Mouse (Mus musculus): ENCODE data around the gene Nln.

Nln gene

DNA sequence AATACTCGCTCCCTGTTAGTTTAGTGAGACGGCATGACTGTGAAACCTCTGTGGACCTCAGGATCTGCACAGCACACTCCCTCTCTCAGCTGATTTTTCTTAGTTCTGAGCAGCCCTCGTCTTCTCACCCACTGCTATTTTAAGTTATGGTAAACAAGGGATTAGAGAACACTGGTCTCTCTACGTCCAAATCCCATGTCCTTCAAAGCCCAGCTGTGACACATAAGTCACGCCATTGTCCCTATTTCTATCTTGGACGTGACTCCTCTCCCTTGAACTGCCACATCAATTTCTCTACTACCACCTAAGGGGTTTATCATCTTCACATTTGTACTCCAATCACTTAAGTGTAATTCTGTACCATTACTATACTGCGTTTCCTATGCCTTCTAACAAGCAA, 13.5 kb downstream of the Nln start:
- no peak for DNase-seq (ENCODE audit: low spot score)

DNA sequence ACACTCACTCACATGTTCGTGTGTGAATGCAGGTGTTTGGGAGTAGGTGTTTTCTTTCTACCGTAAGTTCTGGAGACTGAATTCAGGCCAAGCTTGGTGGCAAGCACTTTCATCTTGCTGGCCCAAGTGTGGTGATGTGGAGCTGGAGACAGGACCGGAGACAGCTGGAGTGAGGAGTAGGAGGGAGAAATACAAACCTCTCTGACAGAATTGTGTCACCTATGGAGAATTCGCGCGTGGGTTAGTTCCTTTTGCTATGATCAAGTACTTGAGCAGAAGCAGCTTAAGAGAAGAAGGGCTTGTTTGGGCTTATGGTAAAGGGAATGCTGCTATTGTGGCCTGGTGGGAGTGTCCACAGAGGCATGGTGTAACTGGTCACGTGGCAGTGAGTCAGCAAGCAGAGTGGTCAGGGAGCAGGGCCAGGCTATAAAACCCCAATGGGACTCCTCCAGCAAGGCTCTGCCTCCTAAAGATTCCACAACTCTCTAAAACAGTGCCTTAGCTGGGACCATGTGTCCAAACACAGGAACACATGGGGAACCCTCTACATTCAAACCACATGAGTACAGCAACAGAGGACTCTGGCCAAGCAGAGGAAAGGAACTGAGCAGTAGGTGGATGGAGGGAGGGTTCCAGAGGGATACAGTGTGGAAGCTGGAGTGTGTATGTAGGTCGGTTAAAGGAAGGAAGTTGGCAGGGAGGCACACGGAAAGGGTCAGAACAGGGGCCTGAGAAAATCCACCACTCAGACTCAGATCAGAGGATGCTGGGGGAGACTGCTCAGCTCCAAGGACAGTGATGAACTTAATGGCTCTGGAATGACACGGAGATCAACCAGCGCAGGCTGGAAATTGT, 14.7 kb downstream of the Nln start:
- DNase-seq (ENCODE audit: low spot score): no peak

DNA sequence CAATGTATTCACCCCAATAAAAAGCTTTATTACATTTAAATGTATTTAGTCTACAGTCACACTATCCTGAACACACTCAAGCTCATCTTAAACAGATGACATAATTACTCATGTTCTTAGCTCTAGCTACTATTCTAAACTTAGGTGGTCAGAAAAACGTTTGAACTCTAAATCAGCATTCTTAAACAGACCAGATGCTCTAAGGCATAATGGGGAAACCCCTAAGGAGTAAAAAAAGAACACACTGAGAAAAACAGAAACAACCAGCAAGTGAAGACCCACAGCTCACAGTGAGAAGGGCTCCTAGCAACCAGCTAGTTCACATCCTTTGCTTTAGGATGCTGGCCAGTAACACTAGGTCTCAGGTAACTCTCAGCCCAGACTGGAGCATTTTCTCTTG, 17.7 kb downstream of the Nln start:
- no peak for DNase-seq (ENCODE audit: low spot score)

DNA sequence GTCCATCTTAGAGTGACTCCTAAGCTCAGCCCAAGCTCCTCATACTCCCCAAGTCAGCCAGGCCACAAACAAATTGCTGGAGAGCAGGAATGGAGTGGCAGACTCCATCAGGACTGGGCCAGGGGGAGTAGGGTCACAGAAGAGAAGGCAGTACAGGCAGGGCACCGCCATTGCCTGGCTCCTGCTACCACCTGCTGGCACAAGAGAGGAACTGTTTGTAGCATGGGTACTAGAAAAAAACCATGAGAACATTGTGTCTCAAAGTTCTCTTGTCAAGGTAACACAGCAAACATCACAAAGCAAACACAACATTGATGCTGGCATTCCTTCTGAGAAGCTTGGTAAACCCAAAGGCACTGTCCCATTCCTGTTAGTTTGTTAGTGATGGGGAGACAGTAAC, 20.0 kb downstream of the Nln start:
- no peak for DNase-seq (ENCODE audit: low spot score)

DNA sequence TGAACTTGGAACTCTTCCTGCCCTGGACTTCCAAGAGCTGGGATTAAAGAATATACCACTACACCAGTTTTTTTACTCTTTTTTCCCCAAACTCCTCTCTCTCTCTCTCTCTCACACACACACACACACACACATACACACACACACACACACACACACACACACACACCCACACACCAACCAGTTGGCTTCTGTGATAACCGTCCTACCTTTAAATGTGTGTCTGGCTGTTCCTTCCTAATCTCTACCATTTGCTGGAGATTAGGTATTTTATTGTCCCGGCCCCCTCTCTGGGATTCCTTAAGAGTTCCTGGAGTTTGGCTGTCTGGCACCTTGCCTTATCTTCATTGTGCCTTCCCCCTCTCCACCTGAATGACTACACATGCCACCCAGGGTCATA, 24.8 kb downstream of the Nln start:
- no peak for DNase-seq (ENCODE audit: low spot score)

DNA sequence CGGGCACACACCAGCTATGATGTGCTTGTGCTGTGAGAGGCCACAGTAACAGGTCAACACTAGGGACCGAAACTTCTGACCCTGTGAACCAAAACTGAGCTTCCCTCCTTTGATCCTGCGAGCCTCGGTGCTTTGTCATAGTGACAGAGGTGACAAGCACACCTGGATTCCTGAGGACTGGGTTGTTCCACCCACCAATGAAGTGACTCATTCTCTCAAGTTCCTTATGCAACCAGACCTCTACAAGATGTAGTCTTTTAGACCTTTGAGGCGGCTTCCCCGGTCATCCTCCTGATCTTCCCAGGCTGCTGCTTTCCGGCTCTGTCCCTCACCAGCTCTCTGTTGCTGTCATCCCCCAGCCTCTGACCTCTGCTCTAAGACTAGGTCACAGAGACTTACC, 26.9 kb downstream of the Nln start:
- no peak for DNase-seq (ENCODE audit: low spot score)

DNA sequence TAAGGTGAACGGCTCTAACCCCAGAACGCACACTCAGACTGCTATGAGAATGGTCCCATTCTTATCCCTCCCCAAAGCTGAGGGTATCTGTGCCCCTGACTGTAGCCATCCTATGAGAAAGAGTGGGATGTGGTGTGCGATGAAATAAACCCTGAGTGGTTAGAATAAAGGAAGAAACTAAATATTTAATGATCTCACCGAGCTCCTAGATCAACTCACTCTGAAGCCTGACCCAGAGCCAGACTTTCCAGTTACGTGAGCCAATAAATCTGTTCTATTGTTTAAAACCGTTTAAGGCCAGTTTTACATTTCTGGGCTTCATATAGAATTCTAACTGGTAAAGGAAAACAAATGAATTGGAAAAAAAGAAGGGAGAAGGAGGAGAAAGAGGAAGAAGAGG, 32.4 kb downstream of the Nln start:
- DNase-seq (ENCODE audit: low spot score): no peak

DNA sequence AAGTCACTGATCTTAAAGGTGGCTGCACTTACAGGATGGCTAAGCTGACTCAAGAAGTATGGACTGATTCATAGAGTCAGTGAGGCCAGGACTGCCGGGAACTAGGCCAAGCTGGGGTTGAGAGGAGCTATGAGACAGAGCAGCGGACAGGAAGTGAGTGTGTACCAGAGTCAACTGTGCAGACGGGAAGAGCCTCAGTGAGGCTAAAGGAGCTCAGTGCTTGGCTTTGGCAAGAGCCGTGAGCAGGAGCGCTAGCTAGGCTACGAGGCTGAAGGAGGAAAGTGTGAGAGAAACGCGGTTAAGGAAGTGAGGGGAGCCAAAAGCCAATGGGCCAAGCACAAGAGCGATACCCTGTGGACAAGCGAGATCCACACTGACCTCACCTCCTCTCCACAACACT, 34.7 kb downstream of the Nln start:
- no peak for DNase-seq (ENCODE audit: low spot score)

DNA sequence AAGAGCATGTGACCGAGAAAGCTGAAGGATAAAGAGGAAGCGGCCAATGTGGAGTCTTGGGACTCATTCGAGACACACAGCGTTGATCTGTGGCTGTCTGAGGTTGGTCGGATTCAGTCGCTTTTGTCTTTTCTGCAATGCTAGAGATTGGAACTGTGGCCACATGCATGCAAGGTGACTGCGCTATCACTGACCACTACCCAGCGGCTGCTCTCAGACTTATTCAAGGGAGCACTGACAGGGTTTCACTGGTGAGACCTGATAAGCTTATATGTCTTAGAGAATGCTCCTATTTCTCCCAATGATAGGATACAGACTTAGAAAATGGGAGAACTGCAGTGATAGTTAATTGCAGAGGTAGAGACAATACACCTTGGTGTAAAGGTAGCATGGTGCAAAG, 35.2 kb downstream of the Nln start:
- DNase-seq (ENCODE audit: low spot score): no peak

DNA sequence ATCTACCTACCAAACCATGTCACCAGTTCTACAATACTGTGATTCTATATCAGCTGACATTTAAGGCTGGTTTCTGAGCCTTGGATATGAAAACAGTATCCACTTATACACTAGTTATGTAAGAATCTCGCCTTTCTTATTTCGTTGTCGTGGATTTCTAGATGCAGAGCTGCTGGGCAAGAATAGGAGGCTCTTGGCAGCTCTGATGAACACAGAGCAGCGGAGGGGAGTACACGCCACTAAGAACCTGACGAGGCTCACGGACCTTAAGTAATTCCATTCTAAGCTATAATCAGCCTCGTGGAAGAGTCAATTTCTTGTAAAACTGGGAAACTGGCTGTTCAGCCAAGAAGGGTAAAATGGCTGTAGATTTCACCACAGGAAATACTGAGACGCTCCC, 37.1 kb downstream of the Nln start:
- no peak for DNase-seq (ENCODE audit: low spot score)

DNA sequence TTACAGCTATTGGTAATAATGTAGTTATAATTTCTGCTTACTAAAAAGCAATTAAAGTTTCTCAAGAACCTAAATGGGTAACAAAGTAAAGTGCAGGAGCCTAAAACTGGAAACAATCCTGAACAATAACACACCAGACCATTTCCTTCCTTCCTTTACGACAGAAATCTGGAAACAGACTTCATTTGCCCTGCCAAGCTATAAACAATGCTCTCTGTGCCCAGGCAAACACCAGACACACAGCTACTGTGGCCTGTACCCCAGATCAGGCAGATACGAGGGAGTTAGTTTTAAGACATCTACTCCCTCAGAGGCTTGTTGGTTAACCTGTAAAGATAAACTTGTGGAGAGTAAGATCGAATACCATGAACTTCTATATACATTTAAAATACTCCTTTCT, 38.7 kb downstream of the Nln start:
- DNase-seq (ENCODE audit: low spot score): no peak

DNA sequence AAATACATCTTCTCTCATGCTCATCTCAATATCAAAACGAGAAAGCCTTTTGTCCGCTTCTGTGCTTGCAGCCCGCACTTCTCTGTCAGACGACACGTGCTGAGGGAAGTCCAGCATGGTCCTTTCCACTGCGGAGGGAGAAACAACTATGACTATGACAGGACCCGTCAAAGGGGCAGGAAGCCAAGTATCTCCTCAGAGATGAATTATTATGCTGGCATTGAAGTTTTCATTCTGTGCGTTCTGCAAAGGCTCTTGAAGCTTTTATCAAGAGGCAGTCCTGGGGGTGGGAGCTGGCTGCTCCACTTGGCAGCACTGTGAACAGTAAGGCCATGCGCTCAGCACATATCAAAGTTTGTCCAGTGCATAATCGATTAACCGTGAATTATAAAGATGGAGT, 40.2 kb downstream of the Nln start:
- no peak for DNase-seq (ENCODE audit: low spot score)

DNA sequence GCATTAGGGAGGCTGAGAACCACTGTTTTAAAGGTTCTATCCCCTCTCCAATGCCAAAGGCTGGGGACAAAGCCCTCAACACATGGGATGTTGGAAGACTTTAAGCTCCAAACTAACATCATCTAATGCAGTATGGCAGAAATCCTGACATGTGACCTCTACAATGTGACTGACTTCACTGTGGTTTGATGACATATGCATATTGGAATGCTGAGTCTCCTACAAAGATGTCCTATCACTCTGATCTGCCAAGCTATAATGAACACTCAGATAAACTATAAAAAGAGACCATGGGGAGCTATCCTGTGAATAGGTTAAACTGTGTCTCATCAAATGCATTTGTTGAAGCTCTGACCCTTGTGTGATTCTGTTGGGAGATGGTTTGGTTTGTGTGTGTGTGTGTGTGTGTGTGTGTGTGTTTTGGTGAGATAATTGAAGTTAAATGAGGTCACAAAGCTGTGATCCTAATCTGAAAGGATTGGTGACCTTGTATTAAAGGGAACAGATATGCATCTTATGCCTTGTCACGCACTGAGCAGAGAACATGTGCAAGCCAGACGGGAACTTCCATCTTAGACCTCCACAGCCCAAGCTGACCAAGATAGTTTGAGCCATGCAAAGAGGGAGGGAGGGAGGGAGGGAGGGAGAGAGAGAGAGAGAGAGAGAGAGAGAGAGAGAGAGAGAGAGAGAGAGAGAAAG, 43.6 kb downstream of the Nln start:
- no peak for DNase-seq (ENCODE audit: low spot score)

DNA sequence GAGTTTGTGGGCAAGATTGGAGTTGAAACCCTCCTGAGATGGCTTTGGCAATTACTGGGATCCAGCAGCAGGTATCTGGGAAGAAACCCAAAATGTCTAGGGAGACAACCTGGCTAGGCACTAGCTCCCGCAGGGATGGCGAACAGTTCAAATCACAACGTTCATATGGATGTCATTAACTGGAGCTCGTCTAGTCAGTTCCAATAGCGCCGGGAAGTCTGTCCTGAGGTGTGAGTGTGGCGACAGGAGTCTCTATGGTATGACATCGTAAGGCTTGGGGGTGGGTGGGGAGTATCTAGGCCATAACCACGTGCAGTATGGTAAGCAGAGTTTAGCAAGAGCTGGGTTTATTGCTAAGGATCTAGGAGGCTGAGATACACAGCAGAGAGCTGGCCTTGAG, 46.4 kb downstream of the Nln start:
- no peak for DNase-seq (ENCODE audit: low spot score)

DNA sequence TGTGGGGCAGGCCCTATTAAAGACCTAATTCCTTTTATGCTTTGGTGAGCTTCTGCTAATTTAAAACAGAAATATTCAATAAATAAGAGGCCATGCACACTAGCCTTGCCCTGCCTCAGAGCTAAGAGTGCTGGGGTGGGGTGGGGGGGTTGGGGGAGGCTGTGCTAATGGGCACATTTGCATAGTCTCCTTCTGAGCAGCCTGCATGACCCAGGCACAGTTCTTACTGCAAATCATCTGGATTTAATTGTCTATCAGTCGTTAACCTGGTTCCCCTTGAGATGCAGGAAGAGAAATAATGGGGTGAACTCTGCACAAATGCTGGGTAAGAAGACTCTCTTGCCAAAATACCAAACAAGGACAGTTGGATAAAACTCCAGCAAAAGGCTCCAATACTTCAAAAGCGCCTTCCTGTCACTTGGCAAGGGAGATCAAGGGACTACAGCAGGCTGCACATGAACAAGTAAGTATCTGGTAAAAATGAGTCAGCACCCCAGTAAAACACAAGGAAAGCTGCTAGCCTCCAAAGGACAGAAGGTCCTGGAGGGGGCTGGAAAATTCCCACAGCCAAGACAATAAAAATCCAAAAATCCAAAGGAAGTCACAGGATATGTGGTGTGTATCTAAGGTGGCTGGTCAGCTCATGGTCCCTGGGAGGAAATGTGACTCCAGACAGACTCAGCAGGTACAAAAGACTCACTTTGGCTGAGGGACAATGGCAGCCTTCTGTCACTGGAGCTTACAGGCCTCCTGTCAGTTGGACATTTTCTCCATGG, 47.3 kb downstream of the Nln start:
- no peak for DNase-seq (ENCODE audit: low spot score)

DNA sequence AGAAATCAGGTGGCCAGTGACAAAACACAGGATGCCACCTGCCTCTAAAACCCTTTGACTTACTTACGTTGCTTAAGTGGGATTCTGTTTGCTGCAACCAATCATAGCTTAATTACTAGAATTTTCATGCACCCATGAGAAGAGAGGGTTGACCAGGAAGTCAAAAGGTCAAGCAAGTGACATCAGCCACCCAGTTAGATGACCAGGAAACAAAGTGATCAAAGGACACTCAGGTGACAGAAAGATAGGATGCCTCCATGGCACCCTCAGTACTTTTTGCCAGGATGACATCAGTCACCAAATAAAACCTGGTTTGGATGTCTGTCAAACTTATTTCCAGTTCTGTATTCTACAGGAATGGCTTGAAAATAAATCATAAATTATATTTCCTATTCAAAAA, 49.2 kb downstream of the Nln start:
- no peak for DNase-seq (ENCODE audit: low spot score)

DNA sequence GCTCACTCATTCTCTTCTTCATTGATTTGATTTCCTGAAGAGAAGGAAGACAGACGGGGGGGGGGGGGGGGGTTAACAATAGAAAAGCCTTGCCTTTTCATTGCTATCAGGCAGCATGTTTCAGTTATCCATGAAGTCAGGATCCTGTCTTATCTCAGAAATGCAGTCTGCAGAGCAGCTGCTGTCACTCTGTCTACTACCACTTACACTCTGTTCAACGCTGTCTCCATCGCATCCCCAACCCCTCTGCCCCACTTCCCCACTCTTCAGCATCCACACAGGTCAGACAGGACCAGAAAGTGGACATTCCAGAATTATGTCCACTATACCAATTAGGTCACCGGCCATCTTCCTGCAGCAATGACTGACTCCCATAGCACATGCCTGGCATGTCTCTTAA, 49.9 kb downstream of the Nln start:
- DNase-seq (ENCODE audit: low spot score): no peak

DNA sequence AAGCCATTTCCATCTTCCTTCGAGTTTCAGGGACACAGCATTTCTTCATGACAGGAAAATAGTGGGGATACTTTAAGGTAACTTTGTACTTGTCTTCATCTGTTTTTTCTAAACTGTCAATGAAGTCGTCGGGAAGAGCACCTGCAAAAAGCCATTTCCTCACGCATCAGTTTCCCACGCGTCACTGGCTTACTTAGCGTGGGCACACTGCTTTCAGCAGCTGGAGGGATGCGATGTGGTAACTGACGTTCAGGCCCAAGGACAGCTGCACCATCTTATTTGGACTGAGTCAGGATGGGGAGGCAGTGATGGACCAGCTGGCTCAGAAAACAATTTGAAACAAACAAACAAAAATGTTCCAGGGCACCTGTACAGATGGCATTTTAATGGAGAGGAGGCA, 50.7 kb downstream of the Nln start:
- DNase-seq (ENCODE audit: low spot score): no peak

DNA sequence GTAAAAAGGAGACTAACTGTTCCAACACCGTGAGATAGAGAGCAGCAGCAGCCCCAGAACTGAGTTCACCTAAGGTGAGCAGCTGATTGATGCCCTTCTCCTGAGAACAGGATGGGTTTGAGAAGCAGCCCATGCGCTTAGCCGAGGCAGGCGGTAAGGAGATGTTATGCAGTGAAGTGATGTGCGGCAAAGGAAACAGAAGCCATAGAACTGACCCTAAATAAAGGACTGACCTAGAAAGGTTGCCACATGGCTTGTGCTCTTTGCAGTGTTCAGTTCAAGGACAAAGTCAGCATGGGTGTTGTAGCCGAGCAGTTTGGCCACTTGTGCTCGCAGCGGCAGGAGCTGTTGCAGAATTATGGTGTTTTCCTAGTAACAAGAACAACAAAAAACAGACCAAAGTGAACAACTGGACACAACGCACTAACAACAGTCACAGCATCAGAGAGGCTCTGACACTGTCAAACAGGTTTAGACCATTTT, 57.1 kb downstream of the Nln start:
- DNase-seq (ENCODE audit: low spot score): no peak

DNA sequence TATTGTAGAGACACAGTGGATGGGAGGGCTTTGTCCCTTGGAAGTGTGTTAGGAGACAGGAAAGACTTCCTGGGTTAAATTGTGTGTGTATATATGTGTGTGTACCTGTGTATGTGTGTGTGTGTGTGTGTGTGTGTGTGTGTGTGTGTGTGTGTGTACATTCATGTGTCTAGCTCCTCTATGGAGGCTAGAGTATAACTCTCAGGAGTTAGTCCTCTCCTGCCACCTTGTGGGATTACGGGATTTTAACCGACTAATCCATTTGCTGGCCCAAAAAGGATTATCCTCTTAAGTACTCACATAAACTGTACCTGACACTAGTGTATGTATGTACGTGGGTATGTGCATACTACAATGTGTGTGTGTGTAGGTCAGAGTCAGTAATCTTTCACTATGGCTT, 60.6 kb downstream of the Nln start:
- no peak for DNase-seq (ENCODE audit: low spot score)

DNA sequence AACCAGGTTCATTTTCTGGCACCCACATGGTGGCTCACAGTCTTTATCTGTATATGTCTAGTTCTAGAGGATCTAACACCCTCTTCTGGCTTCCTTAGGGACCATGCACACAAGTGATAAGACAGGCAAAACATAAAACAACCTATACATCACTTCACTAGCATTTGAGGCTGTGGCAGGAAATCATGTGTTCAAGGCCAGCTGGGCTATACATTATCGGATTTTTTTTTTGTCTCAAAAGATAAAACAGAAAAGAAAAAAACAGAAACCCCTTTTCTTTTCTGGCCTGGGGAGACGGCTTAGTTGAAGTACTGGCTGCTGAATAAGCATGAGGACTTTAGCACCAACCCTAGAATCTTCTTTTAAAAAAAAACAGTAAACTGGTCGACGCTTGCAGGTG, 64.3 kb downstream of the Nln start:
- no peak for DNase-seq (ENCODE audit: low spot score)

DNA sequence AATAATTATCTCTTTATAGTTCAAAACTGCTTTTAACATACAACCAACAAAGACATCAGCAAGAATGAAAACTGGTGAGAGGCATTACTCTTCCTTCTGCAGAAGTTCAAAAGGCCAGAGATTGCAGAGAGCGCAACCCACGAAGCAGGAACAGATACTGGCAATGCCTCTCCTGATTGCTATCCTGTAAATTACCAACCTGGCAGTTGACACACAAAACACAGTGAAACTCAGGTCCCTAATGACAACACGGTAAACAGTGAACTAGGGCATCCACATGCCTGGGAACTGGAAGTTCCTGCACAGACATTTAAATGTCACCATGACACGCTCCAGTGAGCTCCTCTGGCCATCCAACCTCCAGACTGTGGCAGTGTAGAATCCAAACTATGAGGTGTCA, 65.1 kb downstream of the Nln start:
- no peak for DNase-seq (ENCODE audit: low spot score)

DNA sequence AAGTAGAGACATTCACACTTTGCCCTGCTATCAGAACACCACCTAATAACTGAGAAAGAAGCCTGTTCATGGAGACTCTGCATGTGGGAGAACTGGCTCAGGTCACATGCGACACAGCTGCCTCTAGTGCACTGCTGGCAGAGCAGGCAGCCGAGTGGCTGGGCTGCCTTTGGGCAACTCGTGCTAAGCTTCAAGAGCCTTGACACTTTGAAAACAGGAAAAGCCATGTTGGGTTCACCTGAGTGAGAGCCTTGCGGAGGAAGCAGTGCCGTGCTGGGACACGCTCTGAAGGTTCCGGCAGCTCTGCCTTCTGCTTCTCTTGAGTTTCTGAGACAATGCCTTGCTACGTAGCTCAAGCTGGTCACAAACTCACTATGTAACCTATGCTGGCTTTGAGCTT, 66.7 kb downstream of the Nln start:
- DNase-seq (ENCODE audit: low spot score): no peak

Data from testis, postnatal 14 days (tissue).